8 mouse cellular contexts compared by ENCODE assay signal in the genomic region with DNA sequence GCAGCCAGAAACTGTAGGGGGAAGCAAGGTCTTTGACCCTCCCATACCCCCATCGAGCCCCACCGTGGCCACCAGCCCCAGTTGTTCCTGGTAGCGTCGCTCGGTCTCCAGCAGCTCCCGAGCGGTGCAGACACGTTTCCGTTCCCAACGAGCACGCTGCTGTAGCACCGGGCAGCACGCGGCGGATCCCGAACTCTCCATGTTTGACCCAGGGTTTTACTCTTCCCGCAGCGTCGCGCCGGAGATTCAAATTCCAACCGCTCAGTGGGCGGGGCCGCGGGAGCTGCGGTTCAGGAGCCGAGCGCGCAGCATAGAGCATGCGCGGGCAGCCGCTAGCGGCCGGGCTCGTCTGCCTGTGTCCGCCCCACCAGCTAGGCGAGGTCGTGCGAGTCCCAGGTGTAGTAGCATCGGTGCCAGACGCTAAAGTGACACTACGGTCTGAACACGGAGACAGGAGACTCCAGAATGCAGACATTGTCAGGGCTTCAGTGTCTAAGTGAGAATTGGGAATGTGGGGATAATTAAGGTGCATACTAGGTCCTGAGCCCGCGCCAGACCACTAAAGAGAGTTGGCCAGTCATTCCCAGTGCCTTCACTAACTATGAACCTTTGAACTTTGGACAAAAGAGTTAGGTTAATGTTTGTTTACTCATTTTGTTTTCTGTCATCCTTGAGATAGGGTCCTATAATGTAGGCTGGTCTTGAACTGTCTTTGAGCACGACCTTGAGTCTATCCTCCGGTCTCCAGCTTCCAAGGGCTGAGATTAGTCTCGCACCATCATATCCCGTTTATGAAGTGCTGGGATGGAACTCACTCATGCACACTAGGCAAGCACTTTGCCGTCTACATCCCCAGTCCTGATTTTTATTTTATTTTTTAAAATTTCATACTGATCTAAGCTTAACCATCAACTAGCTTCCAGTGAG. TPM values are rescaled to one million over a fixed set of nuclear protein-coding genes. Genes with fewer than 3 reads are reported as not detected.
A peak's percentile ranks its signal among the peaks of the same experiment; 100 is the strongest.
DNase-seq lines count a peak whose midpoint lies in the region; ATAC-seq and TF ChIP-seq lines count a peak whose summit lies in the region.

Gene Arhgef39, minus strand, starts transcription at position 289 of the 927 bp plus-strand sequence.

- H3K27ac ChIP-seq in embryonic fibroblast, embryonic 13.5 days (ENCODE audit: insufficient read depth, low read length): no peak within 1 kb of the TSS
- H3K27ac ChIP-seq in heart, embryonic 13.5 days (replicated peaks): peak within 1 kb of the TSS; percentile 66
- H3K27ac ChIP-seq in kidney, postnatal 0 days: peak within 1 kb of the TSS; percentile 59; the same call in 1 of the 2 replicates
- H3K27ac ChIP-seq in liver, embryonic 16.5 days (ENCODE audit: low read length): peak within 1 kb of the TSS; percentile 75
- no peak within 1 kb of the TSS for H3K27ac ChIP-seq in neural tube, embryonic 12.5 days
- H3K27ac ChIP-seq in testis, adult 2 months (ENCODE audit: control insufficient read depth, insufficient read depth, low read depth, low read length): peak within 1 kb of the TSS; percentile 86

- H3K9me3 ChIP-seq in heart, embryonic 13.5 days: no peaks in the 10 kb centered on the region
- H3K9me3 ChIP-seq in kidney, postnatal 0 days (replicated peaks; ENCODE audit: low read length): no peaks in the 10 kb centered on the region
- H3K9me3 ChIP-seq in liver, embryonic 16.5 days (replicated peaks; ENCODE audit: control insufficient read depth, low read length): no peaks in the 10 kb centered on the region
- no peaks in the 10 kb centered on the region for H3K9me3 ChIP-seq in neural tube, embryonic 12.5 days

- no peaks in the 10 kb centered on the region for H3K27me3 ChIP-seq in heart, embryonic 13.5 days (replicated peaks)
- no peaks in the 10 kb centered on the region for H3K27me3 ChIP-seq in kidney, postnatal 0 days (ENCODE audit: insufficient read depth, low read length)
- no peaks in the 10 kb centered on the region for H3K27me3 ChIP-seq in liver, embryonic 16.5 days (ENCODE audit: control insufficient read depth, insufficient read depth, low read depth, low read length)
- H3K27me3 ChIP-seq in neural tube, embryonic 12.5 days (replicated peaks): peaks cover 5% of the 10 kb centered on the region; the same call in 1 of the 2 replicates
- no peaks in the 10 kb centered on the region for H3K27me3 ChIP-seq in testis, adult 2 months (ENCODE audit: control insufficient read depth, insufficient read depth, low read length)

- peaks cover 24% of the 10 kb centered on the region for H3K36me3 ChIP-seq in heart, embryonic 13.5 days
- peaks cover 15% of the 10 kb centered on the region for H3K36me3 ChIP-seq in kidney, postnatal 0 days (ENCODE audit: insufficient read depth, low read length)
- H3K36me3 ChIP-seq in liver, embryonic 16.5 days (ENCODE audit: control insufficient read depth, insufficient read depth): peaks cover 24% of the 10 kb centered on the region
- peaks cover 11% of the 10 kb centered on the region; the same call in 1 of the 2 replicates for H3K36me3 ChIP-seq in neural tube, embryonic 12.5 days
- no peaks in the 10 kb centered on the region; the same call in 1 of the 2 replicates for H3K36me3 ChIP-seq in testis, adult 2 months (ENCODE audit: control insufficient read depth, insufficient read depth, low read length)

- peak; percentile 67 for ATAC-seq in heart, embryonic 13.5 days (ENCODE audit: extremely low read depth, insufficient number of reproducible peaks, low FRiP score, low TSS enrichment)
- peak; percentile 83 for ATAC-seq in kidney, postnatal 0 days (replicated peaks; ENCODE audit: low FRiP score, low read depth)
- ATAC-seq in liver, embryonic 16.5 days (ENCODE audit: low read depth): peak; percentile 95
- ATAC-seq in neural tube, embryonic 12.5 days (ENCODE audit: low FRiP score, low read depth): peak; percentile 88

- H3K4me3 ChIP-seq in embryonic fibroblast, embryonic 13.5 days (ENCODE audit: insufficient read depth, low read length): peak within 1 kb of the TSS; percentile 57
- peak within 1 kb of the TSS; percentile 66 for H3K4me3 ChIP-seq in heart, embryonic 13.5 days
- H3K4me3 ChIP-seq in kidney, postnatal 0 days (replicated peaks; ENCODE audit: low read depth, low read length): peak within 1 kb of the TSS; percentile 45
- H3K4me3 ChIP-seq in liver, embryonic 16.5 days (ENCODE audit: low read depth, low read length): peak within 1 kb of the TSS; percentile 83
- H3K4me3 ChIP-seq in neural tube, embryonic 12.5 days: peak within 1 kb of the TSS; percentile 57
- peak within 1 kb of the TSS; percentile 95 for H3K4me3 ChIP-seq in testis, adult 2 months (ENCODE audit: control insufficient read depth, low read depth, low read length)

- no peak for TF ChIP-seq CTCF in embryonic fibroblast, embryonic 13.5 days (IDR thresholded peaks at IDR 0.05; ENCODE audit: borderline replicate concordance, insufficient read depth, low read length)
- no peak; the same call in 1 of the 2 replicates for TF ChIP-seq CTCF in kidney, postnatal 0 days (IDR thresholded peaks at IDR 0.05; ENCODE audit: low read depth)
- TF ChIP-seq CTCF in testis, adult 2 months (IDR thresholded peaks at IDR 0.05; ENCODE audit: control insufficient read depth, insufficient read depth, insufficient replicate concordance, low read depth, low read length): no peak

- H3K4me1 ChIP-seq in embryonic fibroblast, embryonic 13.5 days (ENCODE audit: control insufficient read depth, insufficient read depth, low read length): 0 out of 2 replicates have a peak, but pooled peaks cover 5% of the 10 kb centered on the region
- H3K4me1 ChIP-seq in heart, embryonic 13.5 days: peaks cover 49% of the 10 kb centered on the region
- H3K4me1 ChIP-seq in kidney, postnatal 0 days (replicated peaks; ENCODE audit: insufficient read depth, low read length): peaks cover 10% of the 10 kb centered on the region; the same call in 1 of the 2 replicates
- peaks cover 33% of the 10 kb centered on the region for H3K4me1 ChIP-seq in liver, embryonic 16.5 days (ENCODE audit: control insufficient read depth, low read depth, low read length)
- peaks cover 28% of the 10 kb centered on the region for H3K4me1 ChIP-seq in neural tube, embryonic 12.5 days
- H3K4me1 ChIP-seq in testis, adult 2 months (ENCODE audit: control insufficient read depth, insufficient read depth, low read length): peaks cover 34% of the 10 kb centered on the region

- peak; percentile 88 for TF ChIP-seq POLR2A in embryonic fibroblast, embryonic 13.5 days (IDR thresholded peaks at IDR 0.05; ENCODE audit: low read depth, low read length)
- TF ChIP-seq POLR2A in testis, adult 2 months (IDR thresholded peaks at IDR 0.05; ENCODE audit: control insufficient read depth, low read depth, low read length): peak; percentile 78

- WGBS in heart, embryonic 13.5 days: 6% methylated on average over 50 of the region's 50 CpGs
- 7% methylated on average over 50 of the region's 50 CpGs for WGBS in kidney, postnatal 0 days
- WGBS in liver, embryonic 16.5 days (ENCODE audit: insufficient replicate concordance): 7% methylated on average over 50 of the region's 50 CpGs
- 7% methylated on average over 50 of the region's 50 CpGs for WGBS in neural tube, embryonic 12.5 days

- peak within 1 kb of the TSS; percentile 80 for H3K4me2 ChIP-seq in heart, embryonic 13.5 days
- H3K4me2 ChIP-seq in kidney, postnatal 0 days (ENCODE audit: low read length): peak within 1 kb of the TSS; percentile 79
- peak within 1 kb of the TSS; percentile 85 for H3K4me2 ChIP-seq in liver, embryonic 16.5 days (ENCODE audit: low read depth, low read length)
- peak within 1 kb of the TSS; percentile 80 for H3K4me2 ChIP-seq in neural tube, embryonic 12.5 days (replicated peaks)

- peak within 1 kb of the TSS; percentile 84 for H3K9ac ChIP-seq in heart, embryonic 13.5 days
- peak within 1 kb of the TSS; percentile 51 for H3K9ac ChIP-seq in kidney, postnatal 0 days (ENCODE audit: low read depth, low read length)
- peak within 1 kb of the TSS; percentile 88 for H3K9ac ChIP-seq in liver, embryonic 16.5 days (ENCODE audit: low read depth, low read length)
- H3K9ac ChIP-seq in neural tube, embryonic 12.5 days: peak within 1 kb of the TSS; percentile 59

- DNase-seq in CD4-positive, CD25-positive, alpha-beta regulatory T cell, adult 2 months (ENCODE audit: low read depth, low spot score): peak; percentile 81
- peak; percentile 87 for DNase-seq in brain, adult 2 months (ENCODE audit: low read depth, low spot score)
- peak; percentile 93 for DNase-seq in kidney, postnatal 0 days (ENCODE audit: low spot score)

RNA-seq across cellular contexts. Expression of gene Arhgef39, which starts in this region (rescaled TPM):
- polyA plus RNA-seq in embryonic fibroblast, embryonic 13.5 days (2011; ENCODE audit: insufficient read length, low read depth, missing spikeins): 5.4 and 12.8 TPM in 2 replicates
- polyA plus RNA-seq in heart, embryonic 13.5 days (2015; fragmentation: Nextera tagmentation; extraction: Ambion mirVana): 32.0 and 40.3 TPM in 2 replicates
- polyA plus RNA-seq in kidney, postnatal 0 days (2015; fragmentation: Nextera tagmentation; extraction: Ambion mirVana): 15.2 and 15.4 TPM in 2 replicates
- polyA plus RNA-seq in liver, embryonic 16.5 days (2015; fragmentation: Nextera tagmentation; extraction: Ambion mirVana): 32.7 and 34.6 TPM in 2 replicates
- 24.8 and 27.0 TPM in 2 replicates for polyA plus RNA-seq in neural tube, embryonic 12.5 days (2016; fragmentation: Nextera tagmentation; extraction: Ambion mirVana)
- 26.6 and 27.3 TPM in 2 replicates for polyA plus RNA-seq in testis, adult 2 months (2012; rRNA removed)

Comparison
In these comparisons a context has a peak if more than half of its experiments do, and no peak if none do; other contexts are left out.
1. H3K27ac ChIP-seq: peak in heart, embryonic 13.5 days (single experiment), kidney, postnatal 0 days (single experiment), liver, embryonic 16.5 days (single experiment) and testis, adult 2 months (single experiment); none in embryonic fibroblast, embryonic 13.5 days (single experiment) and neural tube, embryonic 12.5 days (single experiment).
2. H3K4me3 ChIP-seq: peak in every context shown above with its lines; median percentile 95 in testis, adult 2 months; 83 in liver, embryonic 16.5 days; 66 in heart, embryonic 13.5 days; 57 in embryonic fibroblast, embryonic 13.5 days; 57 in neural tube, embryonic 12.5 days; 45 in kidney, postnatal 0 days.
3. Peak in every context shown above with its lines, with median percentiles within 50 percentile points of each other: DNase-seq, ATAC-seq, H3K4me2 ChIP-seq and H3K9ac ChIP-seq.